Mouse (Mus musculus) central nervous system, embryonic 14 days (tissue): ENCODE data around the gene Gm21936. TPM values are rescaled to one million over a fixed set of nuclear protein-coding genes. Genes with fewer than 3 reads are reported as not detected.

Source experiments
- polyA plus RNA-seq: library from polyadenylated mRNA; depleted of rRNA; stranded (reverse); fragments of >200 nt; gene quantifications from 2 replicates; pipeline ENCODE4 v1.2.3, GENCODE M21; 2012; rRNA removed

Gm21936 gene
- not detected in 2 replicates for polyA plus RNA-seq

DNA sequence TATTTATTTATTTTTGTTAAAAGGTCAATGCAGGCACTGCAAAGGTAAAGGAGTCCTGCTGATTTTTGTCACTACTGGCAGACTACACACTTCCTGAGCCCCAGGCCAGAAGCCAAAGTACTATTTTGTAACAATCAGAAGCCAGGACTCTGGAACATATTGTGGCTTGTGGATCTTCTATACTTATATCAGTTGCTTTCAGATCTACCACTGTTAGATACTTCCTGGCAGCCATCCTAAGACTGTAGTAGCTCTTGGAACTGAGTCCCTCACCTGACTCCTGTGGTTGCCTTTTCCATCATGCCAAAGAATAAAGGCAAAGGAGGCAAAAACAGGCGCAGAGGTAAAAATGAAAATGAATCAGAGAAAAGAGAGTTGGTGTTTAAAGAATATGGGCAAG lies at the start of gene Gm21936:
TSS of gene Gm21936 (plus strand) at position 301 of the 400 bp plus-strand sequence.

DNA sequence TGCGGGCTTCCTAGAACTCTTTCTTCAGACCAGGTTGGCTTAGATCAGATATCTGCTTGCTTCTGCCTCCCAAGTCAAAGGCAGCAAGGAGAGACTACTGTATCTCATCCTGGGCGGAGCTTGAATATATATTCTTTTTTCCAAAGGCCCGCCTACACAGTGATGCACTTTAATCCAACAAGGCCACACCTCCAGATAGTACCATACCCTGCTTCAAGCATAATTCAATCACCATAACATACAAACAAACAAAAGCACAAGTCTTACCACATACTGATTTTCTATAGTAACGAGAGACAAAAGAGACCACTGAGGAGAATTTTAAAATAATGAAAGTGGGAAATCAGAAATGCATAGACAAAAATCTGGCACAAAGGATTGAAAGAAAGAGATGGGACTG lies 19.7 kb upstream of the Gm21936 start, which contains the start of gene Gm21319:
TSS of gene Gm21319 (minus strand) at position 101 of the 400 bp plus-strand sequence.

DNA sequence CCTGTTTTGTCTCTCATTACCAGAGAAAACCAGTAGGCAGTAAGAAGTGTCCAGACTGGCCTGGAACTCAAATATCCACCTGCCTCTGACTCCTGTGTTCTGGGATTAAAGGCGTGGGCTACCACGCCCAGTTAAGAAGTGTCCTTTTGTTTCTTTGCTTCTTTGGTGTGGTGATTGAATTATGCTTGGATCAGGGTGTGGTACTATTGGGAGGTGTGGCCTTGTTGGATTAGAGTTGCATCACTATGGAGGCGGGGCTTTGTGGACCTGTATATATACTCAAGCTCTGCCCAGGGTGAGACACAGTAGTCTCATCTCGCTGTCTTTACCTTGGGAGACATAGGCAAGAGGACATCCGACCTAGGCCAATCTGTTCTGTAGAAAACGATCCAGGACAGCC lies 21.0 kb downstream of the Gm21936 start, which contains the start of gene BB287469:
TSS of gene BB287469 (plus strand) at position 301 of the 400 bp plus-strand sequence.

DNA sequence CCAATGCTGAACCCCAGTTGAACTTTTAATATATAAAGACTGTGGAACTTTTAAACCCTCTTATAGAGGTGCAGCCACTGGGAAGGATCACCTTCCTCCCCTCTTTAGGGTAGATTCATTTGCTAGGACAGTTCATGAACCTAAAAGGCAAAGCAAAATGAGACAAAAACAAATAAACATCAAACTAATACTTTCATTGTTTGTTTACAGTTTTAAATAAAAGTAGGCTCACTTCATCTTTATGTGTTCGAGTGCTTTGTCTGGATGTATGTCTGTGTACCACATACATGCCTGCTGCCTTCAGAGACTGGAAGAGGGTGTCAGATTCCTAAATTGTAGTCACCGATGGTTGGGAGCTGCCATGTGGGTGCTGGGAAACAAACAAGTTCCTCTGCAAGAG lies 46.9 kb downstream of the Gm21936 start, which contains the start of gene Gm2001:
TSS of gene Gm2001 (minus strand) at position 101 of the 400 bp plus-strand sequence.

Other genes with a start within 250 kb of the Gm21936 start
- not detected in 2 replicates for gene Oog1, start 192.8 kb upstream of the Gm21936 start, polyA plus RNA-seq
- gene Gm4027, start 176.6 kb upstream of the Gm21936 start, polyA plus RNA-seq = not detected in 2 replicates
- not detected in 2 replicates for gene Gm16381, start 150.9 kb upstream of the Gm21936 start, polyA plus RNA-seq
- gene Gm21319, start 19.8 kb upstream of the Gm21936 start, polyA plus RNA-seq = not detected in 2 replicates
- not detected in 2 replicates for gene BB287469, start 21.1 kb downstream of the Gm21936 start, polyA plus RNA-seq
- not detected in 2 replicates for gene Gm2001, start 46.8 kb downstream of the Gm21936 start, polyA plus RNA-seq
- not detected in 2 replicates for gene Gm2016, start 78.6 kb downstream of the Gm21936 start, polyA plus RNA-seq
- gene Gm2022, start 99.9 kb downstream of the Gm21936 start, polyA plus RNA-seq = not detected in 2 replicates
- gene Gm2035, start 124.3 kb downstream of the Gm21936 start, polyA plus RNA-seq = not detected in 2 replicates
- not detected in 2 replicates for gene Gm2042, start 158.6 kb downstream of the Gm21936 start, polyA plus RNA-seq
- gene Gm2075, start 216.3 kb downstream of the Gm21936 start, polyA plus RNA-seq = not detected in 2 replicates
- gene Gm6803, start 223.3 kb downstream of the Gm21936 start, polyA plus RNA-seq = not detected in 2 replicates
- gene Gm2056, start 231.5 kb downstream of the Gm21936 start, polyA plus RNA-seq = not detected in 2 replicates